Mouse (Mus musculus): Measurements from ENCODE around the gene Scaf11.
"Not testable (repeated sequence)": the region's sequence is repeated elsewhere in the genome, so short reads cannot be mapped to it uniquely, and the experiment has no call there.

Scaf11 gene

DNA sequence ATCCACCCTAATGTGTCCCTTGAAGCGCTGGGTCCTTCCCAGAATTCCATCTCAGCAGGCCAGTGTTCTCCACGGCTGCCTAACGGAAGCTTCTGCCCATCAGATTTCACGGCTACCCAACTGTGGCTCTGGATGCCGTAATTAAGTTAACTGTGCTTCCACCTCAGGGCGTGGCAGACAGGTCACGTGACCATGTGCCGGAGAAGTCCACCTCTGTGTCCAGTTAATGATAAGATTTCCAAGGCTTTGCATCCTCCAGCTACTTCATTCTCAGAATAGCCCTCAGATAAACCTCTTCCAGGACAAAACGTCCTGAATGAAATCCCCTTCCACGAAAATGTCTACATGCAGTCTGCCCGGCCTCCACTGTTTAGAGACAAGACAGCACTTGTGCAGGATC is 4.4 kb upstream of the Scaf11 start:
- peak; percentile 15 to 47 for DNase-seq (ENCODE audit: low spot score in 2 of 2)

- peak in 1 of 2 experiments; percentile 33 for DNase-seq (ENCODE audit: low spot score in 2 of 2)
Measured at GRCm38 (mm10) chr15:96463821-96464220, 3.2 kb upstream of the Scaf11 start.

DNA sequence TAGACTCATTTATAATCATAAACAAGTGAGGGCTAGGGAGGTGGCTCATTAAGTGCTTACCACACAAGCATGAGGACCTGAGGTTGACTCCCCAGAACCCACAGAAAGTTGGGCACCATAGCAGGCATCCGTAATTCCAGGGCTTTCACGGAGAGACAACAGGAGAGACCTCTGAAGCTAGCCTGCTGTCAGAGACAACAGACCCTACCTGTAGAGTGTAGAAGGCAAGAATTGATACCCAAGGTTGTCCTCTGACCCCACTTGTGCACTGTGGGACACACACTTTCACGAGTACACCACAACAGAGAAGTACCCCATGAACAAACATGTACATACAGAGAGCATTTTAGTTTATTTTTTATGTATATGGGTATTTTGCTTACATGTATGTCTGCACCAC is 2.0 kb upstream of the Scaf11 start:
- peak in 1 of 2 experiments; percentile 41 for DNase-seq (ENCODE audit: low spot score in 2 of 2)

DNA sequence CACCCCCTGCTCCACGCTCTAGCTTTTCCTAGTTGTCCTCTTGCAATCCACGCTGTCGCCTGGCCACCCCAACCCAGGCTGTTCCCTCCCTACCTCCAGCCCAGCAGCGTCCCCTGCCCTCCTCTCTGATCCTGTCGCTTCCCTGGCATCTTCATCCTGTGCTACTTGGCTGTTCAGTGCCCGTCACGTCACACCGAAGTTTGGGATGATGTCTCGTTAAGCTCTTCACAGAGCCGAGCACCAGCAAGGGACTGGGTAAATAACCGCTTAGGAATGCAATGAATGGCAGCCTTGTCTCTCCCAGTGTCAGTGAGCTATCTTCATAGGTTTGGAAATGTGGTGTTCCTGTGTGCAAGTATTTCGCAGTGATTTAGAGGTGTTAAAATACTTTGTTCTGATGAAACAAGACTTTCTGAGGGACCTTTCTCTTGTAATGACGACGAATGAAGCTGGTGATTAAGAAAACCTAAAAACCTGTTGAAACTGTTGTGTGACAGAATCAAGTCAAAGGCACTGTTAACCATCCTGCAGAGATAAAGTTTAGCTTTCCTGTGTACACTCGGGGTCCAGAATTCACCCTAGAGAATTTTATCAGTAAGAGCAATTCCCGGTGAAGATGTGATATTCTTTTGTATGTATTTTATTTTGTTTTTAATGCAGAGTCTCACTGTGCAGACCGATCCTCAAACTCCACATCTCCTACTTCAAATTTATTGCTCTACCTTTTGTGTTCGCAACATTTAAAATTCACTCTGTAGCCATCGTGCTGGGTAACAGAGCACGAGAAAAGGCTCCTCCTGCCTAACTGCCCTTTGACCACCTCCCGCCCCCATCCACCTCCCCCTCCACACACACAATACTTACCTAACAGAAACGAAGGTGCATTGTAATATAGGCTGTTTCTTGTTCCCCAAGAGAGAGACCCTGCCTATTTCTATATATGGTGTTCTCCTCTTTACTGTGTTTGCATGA is 1.2 kb upstream of the Scaf11 start:
- peak in 1 of 2 experiments; percentile 49 for DNase-seq (ENCODE audit: low spot score in 2 of 2)

- no peak for DNase-seq (ENCODE audit: low spot score in 2 of 2)
Measured at GRCm38 (mm10) chr15:96460451-96460729, 253 bp downstream of the Scaf11 start.

- DNase-seq (ENCODE audit: low spot score in 2 of 2): peak in 1 of 2 experiments; percentile 53
Measured at GRCm38 (mm10) chr15:96459741-96460450, 747 bp downstream of the Scaf11 start.

DNA sequence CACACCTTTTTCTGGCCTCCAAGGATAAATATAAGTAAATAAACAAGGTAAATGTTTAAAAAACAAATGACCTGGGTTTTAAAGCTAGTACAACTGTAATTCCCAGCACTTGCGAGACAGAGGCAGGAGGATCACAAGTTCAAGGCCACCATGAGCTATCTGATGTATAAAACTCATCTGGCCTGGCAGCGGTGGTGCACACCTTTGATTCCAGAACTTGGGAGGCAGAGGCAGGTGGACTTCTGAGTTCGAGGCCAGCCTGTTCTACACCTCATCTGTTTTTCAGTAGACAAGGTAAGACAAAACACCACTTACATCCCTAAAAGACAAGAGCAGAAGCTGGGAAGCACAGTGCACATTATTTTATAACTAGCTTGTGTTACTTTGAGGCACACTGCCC is 2.4 kb downstream of the Scaf11 start:
- no peak for DNase-seq (ENCODE audit: low spot score in 2 of 2)

DNA sequence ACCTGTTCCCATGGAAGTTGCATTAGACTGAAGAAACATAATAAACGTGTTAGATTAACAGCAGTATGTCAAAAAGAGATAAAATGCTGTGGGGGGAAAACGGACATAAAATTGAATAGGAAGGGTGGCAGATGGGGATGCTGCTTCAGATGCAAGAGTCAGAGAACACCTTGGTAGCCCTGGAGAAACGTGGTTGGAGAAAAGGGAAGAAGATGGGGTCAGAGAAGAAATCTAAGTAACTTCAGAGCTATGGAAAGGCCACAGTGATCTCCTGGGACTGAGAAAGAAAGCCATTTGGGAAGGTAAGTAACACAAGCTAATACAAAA is 3.3 kb downstream of the Scaf11 start:
- no peak for DNase-seq (ENCODE audit: low spot score in 2 of 2)

DNA sequence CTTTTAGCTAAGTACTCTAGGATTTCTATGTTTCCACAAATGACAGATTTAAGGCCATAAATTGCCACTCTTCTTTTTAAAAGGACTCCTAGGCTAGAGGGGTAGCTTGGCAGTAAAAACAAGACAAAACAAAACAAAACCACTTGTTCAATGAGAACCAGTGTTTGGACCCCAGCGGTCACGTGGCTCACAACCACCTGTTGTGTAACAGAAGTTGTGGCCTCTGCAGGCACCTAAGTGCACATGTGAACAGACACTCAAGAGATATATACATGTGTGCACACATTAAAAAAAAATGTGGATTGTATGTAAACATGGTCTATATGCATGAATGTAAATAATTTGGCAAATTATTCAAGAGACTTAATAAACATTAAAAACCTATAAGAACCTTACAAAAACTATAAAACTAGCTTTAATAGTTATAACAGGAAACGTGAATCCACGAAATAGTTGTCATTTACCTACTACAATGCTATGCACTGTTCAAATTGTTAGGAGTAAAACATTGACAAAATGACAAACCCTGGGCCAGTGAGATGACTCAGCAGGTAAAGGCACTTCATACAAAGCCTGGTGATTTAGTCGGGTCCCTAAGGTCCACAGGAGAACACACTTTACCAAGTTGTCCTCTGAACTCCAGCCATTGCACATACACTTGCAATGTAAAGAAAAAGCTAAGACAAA is 3.8 kb downstream of the Scaf11 start:
- DNase-seq (ENCODE audit: low spot score in 2 of 2): no peak

DNA sequence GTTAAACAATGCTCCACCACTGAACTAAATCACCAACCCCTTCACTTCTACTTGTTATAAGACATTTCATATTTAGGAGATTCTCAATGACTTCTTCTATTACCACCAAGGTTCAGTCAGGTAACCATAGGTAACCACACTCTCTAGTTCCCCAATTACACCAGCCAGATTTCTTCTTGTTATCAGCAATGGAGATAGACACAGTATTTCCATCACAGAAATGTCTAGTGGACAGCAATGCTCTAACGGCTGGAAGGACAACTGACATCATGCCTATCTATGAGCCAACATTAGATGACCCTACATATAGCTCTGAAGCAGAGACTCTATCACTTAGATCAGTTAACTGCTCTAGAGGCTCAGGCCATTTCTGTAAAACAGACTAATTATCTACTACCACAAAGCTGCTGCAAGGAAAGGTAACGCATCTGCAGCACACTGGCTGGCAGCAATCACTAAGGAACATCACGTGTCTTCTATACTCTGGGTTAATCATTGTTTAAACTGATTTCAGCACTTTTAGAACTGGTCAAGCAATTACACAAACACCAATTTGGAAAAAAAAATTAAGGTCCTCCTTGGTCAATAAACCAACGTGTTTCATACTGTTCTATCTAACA is 4.9 kb downstream of the Scaf11 start:
- no peak for DNase-seq (ENCODE audit: low spot score in 2 of 2)

DNA sequence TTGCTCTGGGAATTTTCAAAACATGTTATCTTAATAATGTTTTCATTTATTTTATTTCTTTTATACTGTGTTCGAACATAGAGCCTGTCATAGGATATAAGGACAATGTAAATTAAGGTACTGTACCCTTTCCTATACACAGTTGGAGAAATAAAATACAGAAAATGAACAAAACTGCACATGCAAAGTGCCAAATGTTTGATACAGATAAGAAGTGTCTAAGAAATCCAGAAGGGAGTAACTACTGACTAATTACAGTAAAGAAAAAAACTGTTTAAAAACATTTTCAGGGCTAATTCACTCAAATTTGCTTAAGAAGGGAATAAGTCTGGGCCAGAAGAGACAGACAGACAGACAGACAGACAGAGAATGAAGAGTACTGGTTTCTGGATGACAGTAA is 7.3 kb downstream of the Scaf11 start:
- no peak for DNase-seq (ENCODE audit: low spot score in 2 of 2)

DNA sequence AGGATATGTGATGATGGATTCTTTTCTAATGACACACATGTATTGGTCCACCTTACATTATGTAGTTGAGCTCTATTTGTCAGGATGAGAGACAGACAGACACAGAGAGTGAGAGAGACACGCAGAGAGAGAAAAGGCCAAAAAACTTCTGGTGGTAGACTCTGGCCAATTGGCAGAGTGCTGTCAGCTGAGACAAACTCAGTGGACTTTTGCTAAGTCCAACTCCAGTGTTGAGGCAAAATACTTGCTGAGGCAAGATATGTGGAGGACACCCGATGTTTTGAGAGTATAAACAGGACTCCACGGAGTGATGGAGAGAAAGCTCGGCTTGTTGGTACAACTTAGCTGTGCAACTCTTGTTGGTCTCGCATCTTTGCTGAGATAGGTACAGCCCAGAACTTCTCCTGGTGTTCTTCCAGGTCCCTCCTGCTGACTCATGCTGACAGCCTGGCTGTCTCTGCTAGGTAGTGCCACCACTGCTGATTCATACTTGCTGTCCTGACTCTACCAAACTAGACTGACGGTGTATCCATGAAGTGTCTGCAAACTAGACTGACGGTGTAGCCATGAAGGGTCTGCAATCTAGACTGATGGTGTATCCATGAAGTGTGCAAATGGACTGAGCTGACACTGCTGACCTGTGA is 11.9 kb downstream of the Scaf11 start:
- no peak for DNase-seq (ENCODE audit: low spot score in 2 of 2)

DNA sequence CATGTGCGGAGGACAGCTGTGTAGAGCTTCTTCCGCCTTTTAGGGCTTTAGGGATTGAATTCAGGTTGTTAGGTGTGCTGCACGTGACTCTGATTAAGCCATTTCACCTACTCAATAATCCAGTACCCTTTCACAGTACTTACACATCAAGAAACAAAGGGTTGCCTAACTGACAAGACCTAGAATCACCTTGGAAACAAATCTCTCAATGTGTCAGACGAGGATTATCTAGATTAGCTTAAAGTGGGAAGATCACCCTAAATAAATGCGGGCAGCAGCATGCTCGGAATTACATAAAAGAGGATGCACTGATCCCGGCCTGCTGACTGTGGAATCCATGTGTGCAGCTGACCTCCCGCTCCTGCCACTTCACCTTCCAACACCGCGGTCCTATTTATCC is 13.9 kb downstream of the Scaf11 start:
- DNase-seq (ENCODE audit: low spot score in 2 of 2): no peak

- DNase-seq (ENCODE audit: low spot score in 2 of 2): not testable (repeated sequence)
Measured at GRCm38 (mm10) chr15:96441480-96441879, 19.2 kb downstream of the Scaf11 start.

DNA sequence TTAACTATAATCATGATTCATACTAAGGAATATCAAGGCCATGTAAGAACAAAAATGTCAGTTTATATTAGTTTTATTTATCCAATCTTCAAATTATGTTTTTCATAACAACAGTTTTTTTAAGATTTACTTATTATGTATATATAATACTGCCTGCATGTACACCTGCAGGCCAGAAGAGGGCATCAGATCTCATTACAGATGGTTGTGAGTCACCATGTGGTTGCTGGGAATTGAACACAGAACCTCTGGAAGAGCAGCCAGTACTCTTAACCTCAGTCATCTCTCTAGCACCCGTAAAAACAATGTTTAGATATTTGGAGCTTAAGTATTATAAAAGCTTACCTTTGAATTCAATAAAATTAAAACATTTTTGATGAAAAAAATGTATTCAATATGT is 26.4 kb downstream of the Scaf11 start:
- DNase-seq (ENCODE audit: low spot score in 2 of 2): no peak

- DNase-seq (ENCODE audit: low spot score in 2 of 2): no peak
Measured at GRCm38 (mm10) chr15:96419920-96420319, 40.7 kb downstream of the Scaf11 start.

DNA sequence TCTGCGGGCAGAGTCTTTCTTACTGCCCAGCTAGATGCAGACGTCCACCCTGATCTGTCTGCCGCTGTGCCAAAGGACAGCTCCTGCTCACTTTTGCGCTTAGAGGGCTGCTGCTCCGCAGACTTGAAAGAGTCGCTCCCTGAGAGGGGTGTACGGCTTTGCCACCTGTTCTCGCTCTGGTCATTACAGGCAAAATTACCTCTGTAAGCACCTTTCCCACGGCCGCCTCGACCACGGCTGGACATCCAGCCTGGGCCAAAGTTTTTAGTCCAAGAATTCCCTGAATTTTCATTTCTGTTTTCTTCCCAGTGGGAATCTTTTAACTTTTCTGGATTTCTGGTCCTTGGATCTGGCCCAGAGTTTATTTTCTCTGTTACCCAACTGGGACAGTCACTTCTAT is 42.5 kb downstream of the Scaf11 start:
- DNase-seq (ENCODE audit: low spot score in 2 of 2): no peak

- no peak for DNase-seq (ENCODE audit: low spot score in 2 of 2)
Measured at GRCm38 (mm10) chr15:96408717-96409121, 51.9 kb downstream of the Scaf11 start.

- DNase-seq (ENCODE audit: low spot score in 2 of 2): no peak
Measured at GRCm38 (mm10) chr15:96407151-96407550, 53.5 kb downstream of the Scaf11 start.

- DNase-seq (ENCODE audit: low spot score in 2 of 2): no peak
Measured at GRCm38 (mm10) chr15:96406253-96406652, 54.4 kb downstream of the Scaf11 start.

GRCm38 (mm10) chr15:96405548-96405947 is 55.1 kb downstream of the Scaf11 start:
- DNase-seq (ENCODE audit: low spot score in 2 of 2): no peak

- DNase-seq (ENCODE audit: low spot score in 2 of 2): no peak
Measured at GRCm38 (mm10) chr15:96398333-96398732, 62.3 kb downstream of the Scaf11 start.
